Mouse (Mus musculus): Measurements from ENCODE around the gene Chn2. TPM values are rescaled to one million over a fixed set of nuclear protein-coding genes. Genes with fewer than 3 reads are reported as not detected.

Chn2 gene
- total RNA-seq, 2 experiments from 2014 or later = 10.7 to 11.1 TPM

DNA sequence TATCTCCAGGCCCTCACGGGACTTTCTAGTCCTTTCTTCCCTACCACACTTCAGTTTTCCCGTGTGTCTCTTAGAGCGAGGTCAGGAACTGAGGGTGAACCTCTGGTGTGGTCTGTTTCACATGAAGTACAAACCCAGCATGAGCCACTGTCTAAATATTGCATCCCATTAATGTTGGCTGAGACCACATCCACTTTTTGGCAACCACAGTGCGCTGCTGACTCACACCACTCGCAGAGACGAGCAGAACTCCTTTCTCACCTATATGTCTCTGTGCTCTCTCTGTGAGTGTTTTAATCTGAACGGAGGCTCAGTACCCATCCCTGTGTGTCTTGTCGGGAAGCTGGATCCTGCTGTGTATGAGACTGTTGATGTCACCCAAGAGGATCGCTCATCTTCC is 76.9 kb downstream of the Chn2 start:
- DNase-seq (ENCODE audit: low spot score in 2 of 2) = no peak

GRCm38 (mm10) chr6:54117001-54117591 is 77.7 kb downstream of the Chn2 start:
- no peak for DNase-seq (ENCODE audit: low spot score in 2 of 2)

- DNase-seq (ENCODE audit: low spot score in 2 of 2) = no peak
Measured at GRCm38 (mm10) chr6:54118395-54118794, 79.0 kb downstream of the Chn2 start.

- no peak for DNase-seq (ENCODE audit: low spot score in 2 of 2)
Measured at GRCm38 (mm10) chr6:54118897-54119296, 79.5 kb downstream of the Chn2 start.

DNA sequence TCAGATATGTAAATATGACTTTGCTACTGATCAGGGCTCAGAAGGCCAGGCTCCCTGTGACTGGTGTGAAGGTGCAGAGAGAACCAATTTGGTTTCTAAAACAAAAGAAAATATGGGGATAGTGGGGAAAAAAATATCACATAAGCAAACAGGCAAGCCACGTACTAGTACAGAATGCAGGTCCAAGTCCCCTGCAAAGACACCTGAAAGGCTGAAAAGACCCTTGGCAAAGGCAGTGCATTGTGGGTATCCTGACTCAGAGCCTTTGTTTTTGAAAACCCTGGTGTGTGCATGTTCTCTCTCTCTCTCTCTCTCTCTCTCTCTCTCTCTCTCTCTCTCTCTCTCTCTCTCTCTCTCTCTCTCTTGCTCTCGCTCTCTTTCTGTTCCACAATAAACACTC is 80.1 kb downstream of the Chn2 start:
- DNase-seq (ENCODE audit: low spot score in 2 of 2) = no peak

- DNase-seq (ENCODE audit: low spot score in 2 of 2) = no peak
Measured at GRCm38 (mm10) chr6:54119885-54120666, 80.7 kb downstream of the Chn2 start.

- no peak for DNase-seq (ENCODE audit: low spot score in 2 of 2)
Measured at GRCm38 (mm10) chr6:54120889-54121288, 81.5 kb downstream of the Chn2 start.

DNA sequence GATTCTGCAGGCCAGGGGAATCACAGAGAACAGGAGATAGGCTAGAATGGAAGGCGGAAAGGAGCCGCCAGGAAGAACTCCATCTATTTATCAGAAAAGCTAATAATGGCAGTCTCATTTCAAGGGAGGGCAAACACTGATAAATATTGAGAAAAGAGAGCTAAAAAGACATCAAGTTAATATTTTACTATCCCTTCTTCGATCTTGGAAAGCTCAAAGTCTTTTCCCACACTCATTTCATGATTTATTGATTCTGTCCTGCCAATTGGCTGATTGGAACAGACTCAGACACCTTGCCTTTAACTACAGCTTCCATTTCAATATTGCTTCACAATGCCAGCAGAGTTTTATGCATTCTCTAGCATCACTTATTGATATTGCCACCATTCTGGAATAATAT is 85.2 kb downstream of the Chn2 start:
- DNase-seq (ENCODE audit: low spot score in 2 of 2) = no peak

DNA sequence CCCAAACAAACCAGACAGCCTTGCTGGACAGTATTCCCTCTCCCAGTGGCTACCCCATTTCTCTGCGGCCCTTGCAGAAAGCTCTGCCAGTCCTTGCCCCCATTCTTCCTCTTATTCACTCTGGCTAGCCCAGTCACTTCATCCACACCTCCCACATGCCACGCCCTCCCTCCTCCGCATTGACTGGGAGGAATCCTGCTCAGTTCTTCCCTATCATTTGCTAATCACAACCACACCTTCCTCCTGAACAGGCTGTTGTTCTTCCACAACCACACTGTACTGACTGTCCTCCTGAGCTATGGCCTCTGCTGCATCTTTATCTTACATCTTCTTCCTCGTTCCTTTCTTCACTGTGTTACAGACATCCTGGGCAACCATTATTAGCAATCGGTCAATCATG is 86.2 kb downstream of the Chn2 start:
- no peak for DNase-seq (ENCODE audit: low spot score in 2 of 2)

DNA sequence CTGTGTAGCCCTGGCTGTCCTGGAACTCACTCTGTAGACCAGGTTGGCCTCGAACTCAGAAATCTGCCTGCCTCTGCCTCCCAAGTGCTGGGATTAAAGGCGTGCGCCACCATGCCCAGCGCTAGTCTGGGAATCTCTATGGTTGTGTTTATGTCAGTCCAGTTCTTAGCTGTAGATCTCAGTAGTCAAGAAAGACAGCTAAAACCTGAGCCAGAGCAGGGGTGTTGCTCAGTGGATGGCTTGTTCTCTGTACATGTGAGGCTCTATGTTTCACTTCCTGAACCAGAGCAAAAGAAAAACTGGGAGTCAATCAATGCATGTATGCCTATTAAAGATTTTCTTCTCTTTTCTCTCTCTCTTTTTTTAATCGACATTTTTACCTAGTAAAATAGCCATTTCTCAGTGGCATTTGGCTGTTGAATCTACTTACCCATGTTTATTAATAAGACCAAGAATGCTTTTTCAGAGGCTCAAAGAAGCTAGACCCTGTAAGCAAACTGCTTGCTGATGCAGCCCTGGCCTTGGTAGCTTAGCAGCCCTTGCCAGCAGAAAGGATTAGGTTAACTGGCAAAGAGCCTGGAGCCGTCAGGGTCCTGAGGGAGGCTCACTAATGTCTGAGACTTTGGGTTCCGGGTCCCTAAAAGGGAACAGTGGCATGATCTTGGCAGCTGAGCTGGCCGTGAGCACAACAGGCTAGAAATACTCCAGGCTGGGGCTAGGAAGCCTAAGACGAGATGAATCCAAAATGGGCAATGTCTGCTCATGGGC is 87.1 kb downstream of the Chn2 start:
- DNase-seq (ENCODE audit: low spot score in 2 of 2) = no peak

DNA sequence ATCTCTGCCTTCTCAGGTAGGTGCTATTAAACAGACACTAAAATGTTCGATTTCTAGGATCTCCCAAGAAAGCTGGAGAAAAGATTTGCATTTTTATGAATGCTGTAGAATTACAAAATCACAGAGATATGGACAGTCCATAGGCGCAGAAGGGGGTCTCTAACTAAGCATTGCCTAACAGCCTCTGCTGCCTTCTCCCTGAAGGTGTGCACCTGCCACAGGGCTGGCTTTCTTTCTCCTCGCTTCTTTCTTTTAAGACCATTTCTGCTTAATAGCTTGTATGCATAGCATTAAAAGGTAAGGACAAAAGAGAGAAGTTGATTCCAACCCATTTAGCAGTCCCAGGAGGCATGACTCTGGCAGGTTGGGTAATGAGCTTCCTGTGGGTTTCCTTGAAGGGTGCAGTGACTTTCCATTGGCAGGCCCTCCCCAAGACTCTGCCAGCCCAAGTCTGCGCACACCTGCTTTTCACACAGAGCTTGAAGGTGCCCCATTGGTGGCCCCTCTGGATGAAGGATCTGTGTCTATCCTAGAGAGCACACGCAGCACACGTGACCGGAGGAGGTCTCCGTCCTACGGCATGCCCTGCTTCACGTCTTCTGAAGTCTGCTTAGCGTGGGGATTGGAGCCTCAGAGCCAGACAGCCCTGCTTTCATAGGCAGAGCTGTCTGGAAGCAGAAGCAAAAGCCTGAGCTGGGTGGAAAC is 87.8 kb downstream of the Chn2 start:
- no peak for DNase-seq (ENCODE audit: low spot score in 2 of 2)

- DNase-seq (ENCODE audit: low spot score in 2 of 2) = no peak
Measured at GRCm38 (mm10) chr6:54128702-54129101, 89.3 kb downstream of the Chn2 start.

DNA sequence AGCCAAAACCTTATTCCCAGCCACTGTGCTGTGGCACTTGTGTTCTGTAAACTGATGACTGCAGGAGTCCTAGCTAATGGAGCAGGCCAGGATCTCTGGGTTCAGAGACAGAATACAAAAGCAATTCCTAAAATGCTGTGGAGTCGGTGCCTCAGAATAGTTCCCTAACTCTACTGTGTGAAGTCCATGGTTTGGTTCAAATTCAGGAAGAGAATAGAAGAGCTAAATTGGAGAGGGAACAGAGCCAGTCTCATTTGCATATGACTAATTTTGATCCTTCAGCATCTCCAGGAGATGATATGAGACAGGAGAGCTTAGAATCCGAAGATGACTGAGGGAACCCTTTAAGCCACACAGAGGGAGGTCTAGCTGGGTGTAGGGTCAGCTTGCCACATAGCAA is 90.2 kb downstream of the Chn2 start:
- no peak for DNase-seq (ENCODE audit: low spot score in 2 of 2)

GRCm38 (mm10) chr6:54130881-54131280 is 91.5 kb downstream of the Chn2 start:
- no peak for DNase-seq (ENCODE audit: low spot score in 2 of 2)

DNA sequence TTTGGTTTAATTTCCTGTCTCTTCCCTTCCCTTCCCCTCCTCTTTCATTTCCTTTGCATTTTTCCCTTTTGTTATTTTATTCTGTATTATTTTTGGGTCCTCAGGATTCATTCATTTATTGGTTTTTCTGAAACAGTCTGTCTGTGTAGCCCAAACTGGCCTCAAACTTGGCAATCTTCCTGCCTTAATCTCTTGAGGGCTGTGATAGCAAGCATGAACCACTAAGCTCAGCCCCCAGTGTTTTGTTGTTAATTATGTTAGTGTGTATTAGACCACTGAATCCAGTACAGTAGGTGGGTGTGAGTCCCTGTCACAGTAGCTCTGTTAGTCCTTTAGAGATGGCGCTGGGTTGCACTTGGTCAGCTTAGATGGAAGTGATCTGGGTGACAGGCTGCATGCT is 93.2 kb downstream of the Chn2 start:
- DNase-seq (ENCODE audit: low spot score in 2 of 2) = no peak

DNA sequence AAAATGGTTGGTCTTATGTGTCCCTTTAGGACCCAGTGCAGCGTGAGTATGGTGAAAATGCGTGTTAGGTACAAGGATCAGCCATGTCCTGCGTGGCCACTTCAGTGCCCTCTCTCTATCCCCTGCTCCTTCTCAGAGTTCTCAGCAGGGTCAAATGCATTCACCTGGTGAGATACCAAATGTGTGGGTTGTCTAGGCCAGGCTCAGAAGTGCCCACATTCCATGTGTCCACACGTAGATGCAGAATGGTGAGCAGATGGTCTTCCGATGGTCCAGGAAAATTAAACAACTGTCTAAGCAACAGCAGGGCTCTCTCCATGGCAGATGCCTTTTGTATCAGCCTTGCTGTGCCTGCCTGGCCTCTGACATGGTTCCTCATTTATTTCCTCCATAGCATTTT is 93.9 kb downstream of the Chn2 start:
- DNase-seq (ENCODE audit: low spot score in 2 of 2) = no peak

DNA sequence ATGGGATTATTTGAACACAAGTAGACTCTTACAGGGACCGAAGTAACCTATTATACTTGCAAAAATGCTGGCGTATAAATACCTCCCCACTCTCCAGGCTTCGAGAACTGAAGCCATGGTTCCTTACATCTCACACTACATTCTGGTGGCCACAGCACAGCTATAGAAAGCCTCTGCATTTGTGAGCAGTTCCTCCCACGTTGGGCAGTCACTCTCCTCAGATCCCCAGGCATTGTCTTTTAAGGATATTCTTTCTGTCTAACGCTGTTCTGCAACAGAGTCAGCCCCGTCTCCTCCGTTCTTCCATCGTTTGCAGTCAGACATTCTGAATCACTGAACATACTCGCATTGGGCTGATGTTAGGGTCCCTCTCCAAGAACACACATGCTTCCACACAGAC is 98.8 kb downstream of the Chn2 start:
- DNase-seq (ENCODE audit: low spot score in 2 of 2) = no peak

DNA sequence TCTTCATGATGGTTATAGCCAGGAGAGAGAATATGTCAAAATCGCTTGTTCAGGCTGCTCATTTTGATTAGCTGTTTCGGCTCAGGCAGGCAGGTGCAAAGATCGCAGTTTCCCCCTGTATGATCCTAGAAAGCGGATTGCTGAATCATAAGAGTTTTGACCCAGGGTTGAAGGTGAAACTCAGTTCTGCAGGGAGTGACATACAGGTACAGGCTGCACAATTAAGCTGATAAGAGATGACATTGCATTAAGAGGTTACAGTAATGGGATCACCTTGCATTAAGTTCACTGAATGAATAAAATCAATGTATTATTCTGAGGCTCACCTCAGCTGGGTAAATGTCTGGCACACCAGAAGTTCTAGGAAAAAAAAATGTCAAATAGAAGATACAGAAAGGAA is 101.1 kb downstream of the Chn2 start:
- DNase-seq (ENCODE audit: low spot score in 2 of 2) = no peak

DNA sequence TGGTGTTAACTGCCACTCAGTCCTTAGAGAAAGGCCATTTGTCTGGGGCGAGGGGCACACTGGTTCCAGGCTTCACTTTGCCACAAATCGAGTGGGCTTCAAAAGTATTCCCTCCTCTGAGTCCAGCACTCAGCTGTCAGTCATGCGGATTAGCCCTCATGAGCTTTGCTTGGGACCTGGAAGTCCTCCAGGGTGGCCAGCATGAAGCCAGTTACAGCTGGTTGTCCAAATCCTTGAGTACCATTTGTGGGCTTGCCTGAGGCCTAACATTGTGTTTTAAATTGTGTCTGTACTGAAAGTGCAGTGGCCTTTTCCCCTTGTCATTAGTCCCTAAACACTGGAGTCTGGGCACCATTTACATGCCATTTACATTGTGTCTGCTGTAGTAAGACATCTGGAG is 101.8 kb downstream of the Chn2 start:
- DNase-seq (ENCODE audit: low spot score in 2 of 2) = no peak

- no peak for DNase-seq (ENCODE audit: low spot score in 2 of 2)
Measured at GRCm38 (mm10) chr6:54142848-54143651, 103.7 kb downstream of the Chn2 start.

DNA sequence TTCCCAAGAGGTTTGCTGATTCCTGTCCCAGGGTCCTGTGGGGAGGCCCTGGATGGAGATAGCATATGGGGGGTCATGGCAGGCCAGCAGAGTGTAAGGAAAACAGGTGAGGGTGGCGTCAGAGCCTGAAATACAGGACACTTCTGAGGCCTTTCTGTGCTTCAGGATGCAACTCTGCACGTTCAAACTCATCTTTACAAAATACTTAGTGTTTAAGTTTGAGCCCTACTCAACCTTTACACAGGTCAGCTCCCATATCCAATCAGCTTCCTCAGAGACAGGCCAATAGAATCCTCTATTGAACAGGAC is 104.3 kb downstream of the Chn2 start:
- DNase-seq (ENCODE audit: low spot score in 2 of 2) = no peak
